Mouse (Mus musculus) left cerebral cortex, adult 2 months (tissue): ENCODE measurements around the gene Rnf207. TPM values are rescaled to one million over a fixed set of nuclear protein-coding genes. Genes with fewer than 3 reads are reported as not detected.
A peak's percentile ranks its signal among the peaks of the same experiment; 100 is the strongest.

Experiments used
- DNase-seq, 2 experiments: peaks; one replicate each; pipeline ENCODE4 v3.0.0; 2021 to 2022; ENCODE audit warnings: low spot score in 2 of 2, mixed read lengths in 1 of 2; ENCODE audit errors: extremely low spot score in 1 of 2
- H3K27ac ChIP-seq: fragments of 200-600 bp; 2 replicates; pipeline ENCODE4 v1.8.1; 2022
- H3K4me3 ChIP-seq: fragments of 200-600 bp; 2 replicates; pipeline ENCODE4 v1.8.1; 2022
- CTCF ChIP-seq: fragments of 200-600 bp; IDR thresholded peaks from 2 replicates; pipeline ENCODE4 v1.8.1; 2022; ENCODE audit warnings: antibody characterized with exemption, mild to moderate bottlenecking, moderate library complexity
- intact Hi-C: fragments of 180-260 bp; cut with DNase I; formaldehyde crosslinking; loops from one replicate; pipeline ENCODE4 v1.15.1; 2025
- long read RNA-seq, 2 experiments: library from polyadenylated mRNA; stranded (forward); transcript quantifications; one replicate each; pipeline ENCODE4 v2.0.0; 2021; ENCODE audit warnings: borderline mapping rate in 2 of 2
- total RNA-seq, 2 experiments: library from RNA; stranded (reverse); gene quantifications; 2 replicates each; pipeline ENCODE4 v1.2.3; 2021

Rnf207 gene
- 10 to 100 TPM; 17.0 to 18.6 TPM for total RNA-seq
- long read RNA-seq, experiment 1, partial matches to known transcripts, result 2 of 11 reads
- long read RNA-seq, experiment 1, other reads (novel, unspliced or antisense), result 9 of 11 reads
- long read RNA-seq, experiment 2, partial matches to known transcripts, result 0 of 10 reads
- long read RNA-seq, experiment 2, other reads (novel, unspliced or antisense), result 10 of 10 reads

DNA sequence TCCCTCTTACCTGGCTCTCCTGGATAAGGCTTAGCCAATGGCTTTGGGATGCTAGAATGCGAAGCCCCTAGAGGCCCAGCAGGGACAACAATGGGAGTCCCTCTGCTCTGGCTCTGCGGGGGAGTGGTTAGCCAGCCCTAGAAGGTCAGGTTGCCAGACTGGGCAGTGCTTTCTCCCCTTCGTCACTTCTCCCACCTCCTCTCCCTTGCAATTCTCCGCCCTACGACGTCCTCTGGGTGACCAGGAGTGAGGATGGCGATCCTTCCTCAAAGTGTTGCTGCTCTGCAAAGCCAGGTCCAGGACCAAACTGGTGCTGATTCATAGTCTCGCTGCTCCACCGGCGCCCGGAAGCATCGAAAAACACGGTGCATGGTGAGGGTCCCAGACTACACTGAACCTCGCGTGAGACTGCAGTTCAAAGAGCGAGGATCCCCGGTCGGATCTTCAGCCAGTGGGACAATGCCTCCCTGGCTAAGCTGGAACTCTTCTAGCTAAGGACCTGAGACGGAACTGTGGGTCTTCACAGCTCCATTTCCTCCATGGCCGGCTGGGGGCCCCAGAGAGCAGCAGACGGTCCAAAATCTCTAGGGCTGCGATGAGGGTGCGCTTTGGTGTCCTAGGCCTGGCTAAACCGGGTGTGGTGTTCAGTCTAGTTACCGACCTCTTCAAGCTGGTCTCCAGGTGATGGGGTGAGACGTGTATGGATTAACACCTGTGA, at the start of gene Rnf207:
Gene Rnf207 (minus strand): TSS at position 477 of the 718 bp plus-strand sequence.
- peak within 1 kb of the TSS; percentile 31; the same call in 1 of the 2 replicates for H3K4me3 ChIP-seq
- intact Hi-C loops, result no loop called here
- no peak within 1 kb of the TSS for H3K27ac ChIP-seq
- TF ChIP-seq CTCF, result peak; percentile 68
- DNase-seq, result peak; percentile 49 to 58

DNA sequence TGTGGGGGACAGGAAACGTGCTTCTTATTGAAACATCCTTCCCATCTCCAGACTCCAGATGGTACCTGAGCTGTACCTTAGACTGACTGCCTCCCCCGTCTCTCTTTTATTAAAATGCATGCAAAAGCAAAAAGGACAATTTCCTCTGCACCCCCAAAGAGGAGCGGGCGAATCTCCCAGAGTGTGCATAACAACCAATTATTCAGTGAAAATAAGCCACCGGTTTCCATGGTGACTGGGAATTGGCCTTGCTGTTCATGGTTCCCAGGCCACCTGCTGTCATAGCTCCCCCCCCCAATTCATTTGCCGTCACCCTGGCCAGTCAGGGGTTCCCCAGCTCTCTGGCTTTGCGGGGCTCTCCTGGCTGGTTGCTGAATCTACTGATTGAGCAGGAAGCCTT, 46.4 kb upstream of the Rnf207 start:
- H3K27ac ChIP-seq, result no peak overlapping the region

DNA sequence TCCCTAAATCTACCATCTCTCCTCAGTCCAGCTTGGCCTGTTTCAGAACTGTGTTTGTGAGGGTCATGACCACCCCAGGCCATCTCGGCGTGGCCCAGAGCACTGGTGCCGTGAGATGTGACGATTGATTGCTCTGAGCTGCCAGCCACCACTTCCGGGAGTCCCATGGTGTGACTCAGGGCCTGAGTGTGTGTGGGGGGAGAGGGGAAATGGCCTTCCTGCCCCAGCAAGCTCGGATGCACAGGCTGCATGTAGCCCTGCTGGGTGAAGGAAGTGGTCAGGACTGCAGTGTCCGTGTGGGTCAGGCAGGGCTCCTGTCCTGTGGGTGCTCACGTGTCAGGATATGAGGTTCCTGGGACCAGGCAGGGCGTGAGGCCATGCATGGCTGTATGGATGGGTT, 43.4 kb upstream of the Rnf207 start:
- no peak overlapping the region for H3K27ac ChIP-seq
- intact Hi-C loops, result no loop called here
- TF ChIP-seq CTCF, result no peak
- no peak overlapping the region for H3K4me3 ChIP-seq
- no peak for DNase-seq

More for the DNA sequence above, 46.4 kb upstream of the Rnf207 start:
- no peak for TF ChIP-seq CTCF
- no peak overlapping the region for H3K4me3 ChIP-seq
- intact Hi-C loops, result no loop called here
- no peak for DNase-seq

DNA sequence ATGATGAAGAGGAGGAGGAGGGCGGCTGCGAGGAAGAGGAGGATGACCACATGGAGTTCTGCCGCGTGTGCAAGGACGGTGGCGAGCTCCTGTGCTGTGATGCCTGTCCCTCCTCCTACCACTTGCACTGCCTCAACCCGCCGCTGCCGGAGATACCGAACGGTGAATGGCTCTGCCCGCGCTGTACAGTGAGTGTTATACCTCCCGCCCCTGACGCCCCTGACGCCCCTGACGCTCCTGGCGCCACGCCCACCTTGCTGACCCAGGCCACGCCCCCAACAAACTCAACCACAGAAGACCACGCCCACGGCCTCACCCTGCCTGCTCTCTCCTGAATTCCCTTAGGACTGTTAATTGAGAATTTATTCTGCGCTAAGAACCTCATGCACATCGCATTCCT, 42.1 kb upstream of the Rnf207 start:
- H3K27ac ChIP-seq, result no peak overlapping the region
- intact Hi-C loops, result no loop called here
- no peak overlapping the region for H3K4me3 ChIP-seq
- no peak for DNase-seq
- TF ChIP-seq CTCF, result no peak

DNA sequence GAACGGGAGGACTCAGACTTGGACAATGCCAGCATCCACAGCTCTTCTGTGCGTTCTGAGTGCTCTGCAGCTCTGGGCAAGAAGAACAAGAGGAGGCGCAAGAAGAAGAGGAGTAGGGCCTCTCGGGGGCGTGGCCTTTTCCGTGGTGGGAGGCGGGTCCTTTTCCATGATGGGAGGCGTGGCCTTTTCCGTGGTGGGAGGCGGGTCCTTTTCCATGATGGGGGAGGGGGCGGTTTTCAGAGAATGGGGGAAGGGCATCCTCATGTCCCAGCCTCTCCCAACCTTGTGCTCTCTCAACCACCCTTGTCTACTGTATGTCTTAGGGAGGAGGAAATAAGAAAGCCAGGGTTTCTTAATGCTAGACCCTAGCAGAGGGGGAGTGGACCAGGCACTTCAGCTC, 40.9 kb upstream of the Rnf207 start:
- Histone ChIP-seq H3K4me3 (no peak overlapping the region), H3K27ac (no peak overlapping the region)
- intact Hi-C loops, result no loop called here
- DNase-seq, result no peak
- no peak for TF ChIP-seq CTCF

DNA sequence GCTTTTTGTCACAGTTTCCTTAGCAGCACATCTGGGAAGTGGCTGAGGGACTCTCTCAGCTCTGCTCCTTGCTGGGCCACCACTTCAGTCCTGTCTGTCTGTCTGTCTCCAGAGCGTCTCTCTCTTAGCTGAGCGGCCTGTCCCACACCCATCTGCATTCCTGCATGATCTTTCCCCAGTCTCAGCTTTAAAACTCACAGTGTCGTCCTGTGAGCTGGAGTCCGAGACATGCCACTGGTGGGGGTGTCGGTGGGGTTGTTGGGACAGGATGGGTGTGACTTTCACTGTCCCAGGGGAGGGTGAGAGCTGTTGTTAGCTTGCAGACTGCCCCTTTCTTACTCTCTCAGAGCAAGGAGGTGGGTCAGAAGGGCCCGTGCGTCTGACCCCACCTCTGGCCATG, 36.9 kb upstream of the Rnf207 start:
- Histone ChIP-seq H3K4me3 (no peak overlapping the region), H3K27ac (no peak overlapping the region)
- intact Hi-C loops, result no loop called here
- no peak for TF ChIP-seq CTCF
- no peak for DNase-seq

DNA sequence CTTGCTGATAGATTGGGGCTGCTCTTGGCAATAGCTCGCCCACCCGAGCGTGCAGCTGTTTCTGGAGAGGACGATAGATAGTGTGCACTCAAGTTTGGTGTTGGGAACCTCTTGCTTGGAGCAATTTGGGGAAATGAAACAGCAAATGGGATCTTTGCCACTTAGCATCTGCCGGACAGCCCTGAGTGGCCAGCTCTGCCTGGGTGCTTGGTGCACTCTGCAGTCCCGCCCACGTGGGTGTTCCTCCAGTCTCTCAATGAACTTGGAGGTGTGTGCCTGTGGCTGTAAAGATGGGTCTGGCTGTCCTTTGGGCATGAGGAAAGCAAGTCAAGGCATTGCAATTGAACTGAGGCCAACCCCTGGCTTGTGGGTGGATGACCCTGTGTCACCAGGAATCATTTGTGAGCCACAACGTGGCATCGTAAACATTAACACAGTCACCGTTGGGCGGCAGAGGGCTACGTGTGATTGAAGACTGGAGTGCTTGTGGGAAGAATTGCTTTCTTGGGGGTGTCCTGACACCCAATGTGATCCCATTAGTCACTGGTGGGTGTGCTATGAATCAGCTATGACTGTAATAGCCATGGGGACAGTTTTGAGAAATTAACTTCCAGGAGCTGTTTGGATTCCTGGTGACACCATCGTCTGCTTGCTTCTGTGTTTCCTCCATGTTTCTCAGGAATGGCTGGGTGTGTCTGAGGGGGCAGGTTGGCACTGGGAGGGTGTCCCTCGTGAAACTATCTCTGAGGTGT, 35.3 kb upstream of the Rnf207 start:
- no peak for DNase-seq
- no peak for TF ChIP-seq CTCF
- no peak overlapping the region for H3K27ac ChIP-seq
- intact Hi-C loops, result loop anchor here (5.0 kb wide), 1 partner anchor 38 kb away; no protein-coding TSS in a partner anchor
- H3K4me3 ChIP-seq, result no peak overlapping the region

DNA sequence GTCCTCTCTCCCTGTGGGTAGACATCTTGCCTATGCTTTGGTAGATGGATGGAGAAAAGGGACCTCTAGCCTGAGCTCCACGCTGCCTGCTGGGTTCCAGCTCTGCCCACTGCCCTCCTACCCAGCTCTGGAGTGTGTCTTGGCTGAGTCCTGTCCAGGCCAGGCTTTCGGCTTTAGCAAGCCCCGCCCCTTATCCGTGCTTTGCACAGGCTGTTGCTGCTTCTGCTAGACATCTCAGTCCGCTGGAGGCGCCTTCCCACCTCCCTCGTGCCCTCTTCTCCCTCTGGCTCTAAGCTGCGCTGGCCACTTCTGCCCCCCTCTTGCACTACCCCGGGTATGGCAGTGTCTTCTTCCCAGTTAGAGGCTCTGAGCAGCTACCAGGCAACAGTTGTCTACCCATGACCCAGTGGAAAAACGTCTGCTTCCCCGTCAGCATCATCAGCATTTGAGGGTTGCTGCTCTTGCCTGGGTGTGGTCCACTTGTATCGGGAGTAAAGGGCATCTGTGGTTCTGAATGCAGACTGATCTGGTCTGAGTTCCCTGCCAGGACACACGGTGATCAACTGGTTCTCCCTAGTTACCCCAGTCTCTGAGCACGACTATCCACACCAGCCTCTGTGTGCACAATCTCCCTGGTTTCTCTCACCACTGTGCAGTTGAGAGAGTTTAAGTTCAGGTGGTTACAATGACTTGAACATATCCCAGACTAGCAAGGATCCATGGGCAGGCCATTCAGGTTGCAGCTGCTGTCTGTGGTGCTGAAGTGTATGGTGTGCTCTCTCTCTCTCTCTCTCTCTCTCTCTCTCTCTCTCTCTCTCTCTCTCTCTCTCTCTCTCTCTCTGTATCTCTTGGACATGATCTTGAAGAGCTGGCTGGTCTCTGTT, 32.9 kb upstream of the Rnf207 start:
- intact Hi-C loops, result loop anchor here (5.0 kb wide), 1 partner anchor 41 kb away; no protein-coding TSS in a partner anchor
- H3K4me3 ChIP-seq, result no peak overlapping the region
- DNase-seq, result peak in 1 of 2 experiments; percentile 23
- TF ChIP-seq CTCF, result no peak; the same call in 1 of the 2 replicates
- peak overlapping the region; percentile 91 for H3K27ac ChIP-seq

DNA sequence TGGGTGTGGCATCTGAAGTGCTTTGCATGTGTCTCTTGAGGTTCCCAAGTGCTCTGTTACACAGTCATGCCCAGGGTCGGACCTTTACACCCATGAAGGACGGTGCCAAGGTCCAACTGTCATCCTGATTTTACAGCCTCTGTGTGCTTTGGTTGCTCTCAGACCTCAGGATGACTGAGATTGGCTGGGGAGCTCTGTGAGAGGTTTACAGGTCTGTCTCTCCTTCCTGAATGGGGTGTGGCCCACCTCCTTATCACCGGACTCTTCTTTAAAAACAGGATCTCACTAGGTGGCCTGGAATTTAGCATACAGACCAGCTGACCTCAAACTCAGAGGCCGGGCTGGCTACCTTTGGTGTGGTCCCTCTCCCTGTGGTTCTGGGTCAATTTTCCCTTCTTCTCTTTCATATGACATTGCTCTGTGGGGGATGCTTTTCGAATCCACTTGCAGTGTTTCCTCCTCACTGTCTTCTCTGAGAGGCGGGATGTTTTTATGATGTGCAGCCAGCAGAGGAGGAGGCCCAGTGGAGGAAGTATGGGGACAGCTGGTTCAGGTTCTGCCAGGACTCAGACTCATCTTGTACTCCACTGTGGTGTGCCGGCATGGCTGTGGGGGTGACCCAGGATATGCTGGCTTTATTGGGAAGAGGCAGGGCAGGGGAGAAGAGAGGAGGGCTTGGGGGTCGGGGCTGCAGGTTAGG, 32.1 kb upstream of the Rnf207 start:
- DNase-seq, result no peak
- no peak for TF ChIP-seq CTCF
- Histone ChIP-seq H3K4me3 (no peak overlapping the region), H3K27ac (peak overlapping the region; percentile 91)
- intact Hi-C loops, result loop anchor here (5.0 kb wide), 1 partner anchor 41 kb away; no protein-coding TSS in a partner anchor

DNA sequence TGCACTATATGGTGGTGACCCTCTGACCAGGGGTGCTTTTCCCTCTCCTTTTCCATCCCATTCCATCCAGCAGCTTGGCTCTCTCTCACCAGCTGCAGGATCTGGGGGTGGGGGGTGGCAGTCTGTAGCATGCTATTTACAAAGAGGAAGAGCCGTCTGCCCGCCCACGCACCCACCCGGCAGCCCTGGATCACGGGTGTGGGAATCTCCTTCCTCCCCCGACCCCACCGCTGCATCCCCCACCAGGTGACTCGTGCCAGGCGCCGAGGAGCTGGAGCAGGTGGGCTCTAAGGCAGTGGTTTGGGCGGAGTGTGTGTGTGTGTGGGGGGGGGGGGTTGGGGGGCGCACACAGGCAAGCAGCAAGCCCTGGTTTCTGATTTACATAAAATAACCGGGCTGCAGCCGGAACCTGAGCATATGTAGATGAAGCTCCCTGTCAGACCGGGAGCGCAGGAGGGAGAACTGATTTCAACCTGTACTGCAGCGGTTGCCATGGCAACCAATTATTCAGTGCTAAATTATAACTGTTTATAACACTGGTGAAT, 31.1 kb upstream of the Rnf207 start:
- Histone ChIP-seq H3K4me3 (no peak overlapping the region), H3K27ac (peak overlapping the region; percentile 91)
- DNase-seq, result peak; percentile 62 to 75
- TF ChIP-seq CTCF, result no peak
- intact Hi-C loops, result loop anchor here (5.0 kb wide), 1 partner anchor 42 kb away; no protein-coding TSS in a partner anchor
